Mouse (Mus musculus) heart, embryonic 12.5 days (tissue): ENCODE results near the gene Dio1. TPM values are rescaled to one million over a fixed set of nuclear protein-coding genes. Genes with fewer than 3 reads are reported as not detected.

Experiments used
- ATAC-seq: fragments of 200-750 bp; cut with Nextera tagmentation; 2 replicates; pipeline ENCODE4 v1.8.0; 2017; ENCODE audit warnings: moderate TSS enrichment, moderate library complexity; ENCODE audit not compliant: insufficient number of reproducible peaks, low FRiP score
- H3K27ac ChIP-seq: fragments of 300-500 bp; sonication (generic); 2 replicates; pipeline ENCODE4 v1.5.1; 2016; ENCODE audit warnings: mild to moderate bottlenecking, moderate library complexity; ENCODE audit not compliant: poor library complexity, severe bottlenecking
- H3K27me3 ChIP-seq: fragments of 300-500 bp; sonication (generic); replicated peaks from 2 replicates; pipeline ENCODE4 v1.6.1; 2016; ENCODE audit warnings: mild to moderate bottlenecking, moderate library complexity
- H3K36me3 ChIP-seq: fragments of 300-500 bp; sonication (generic); 2 replicates; pipeline ENCODE4 v1.6.1; 2016; ENCODE audit warnings: mild to moderate bottlenecking, moderate library complexity
- H3K4me1 ChIP-seq: fragments of 300-500 bp; sonication (generic); replicated peaks from 2 replicates; pipeline ENCODE4 v1.6.1; 2016; ENCODE audit warnings: mild to moderate bottlenecking
- H3K4me2 ChIP-seq: fragments of 300-500 bp; sonication (generic); 2 replicates; pipeline ENCODE4 v1.6.1; 2016; ENCODE audit warnings: mild to moderate bottlenecking, moderate library complexity
- H3K4me3 ChIP-seq: fragments of 300-500 bp; sonication (generic); 2 replicates; pipeline ENCODE4 v1.5.1; 2016; ENCODE audit warnings: mild to moderate bottlenecking
- H3K9ac ChIP-seq: fragments of 300-500 bp; sonication (generic); 2 replicates; pipeline ENCODE4 v1.6.1; 2016; ENCODE audit warnings: mild to moderate bottlenecking, moderate library complexity
- H3K9me3 ChIP-seq: fragments of 300-500 bp; sonication (generic); replicated peaks from 2 replicates; pipeline ENCODE4 v1.6.1; 2016; ENCODE audit warnings: mild to moderate bottlenecking, moderate library complexity
- WGBS: fragments of 180-500 bp; shearing (Covaris S2); methylation state at CpG from one replicate; pipeline ENCODE4 v1.1.7; 2016; 5-methylcytosine and 5-hydroxymethylcytosine counted together
- polyA plus RNA-seq: library from polyadenylated mRNA; unstranded; fragments of >200 nt; fragmentation: Nextera tagmentation; extraction: Ambion mirVana; gene quantifications from 2 replicates; pipeline ENCODE4 v1.2.1, GENCODE M21; 2016

The Dio1 gene
- polyA plus RNA-seq, 1 experiment from 2014 or later = not detected

DNA sequence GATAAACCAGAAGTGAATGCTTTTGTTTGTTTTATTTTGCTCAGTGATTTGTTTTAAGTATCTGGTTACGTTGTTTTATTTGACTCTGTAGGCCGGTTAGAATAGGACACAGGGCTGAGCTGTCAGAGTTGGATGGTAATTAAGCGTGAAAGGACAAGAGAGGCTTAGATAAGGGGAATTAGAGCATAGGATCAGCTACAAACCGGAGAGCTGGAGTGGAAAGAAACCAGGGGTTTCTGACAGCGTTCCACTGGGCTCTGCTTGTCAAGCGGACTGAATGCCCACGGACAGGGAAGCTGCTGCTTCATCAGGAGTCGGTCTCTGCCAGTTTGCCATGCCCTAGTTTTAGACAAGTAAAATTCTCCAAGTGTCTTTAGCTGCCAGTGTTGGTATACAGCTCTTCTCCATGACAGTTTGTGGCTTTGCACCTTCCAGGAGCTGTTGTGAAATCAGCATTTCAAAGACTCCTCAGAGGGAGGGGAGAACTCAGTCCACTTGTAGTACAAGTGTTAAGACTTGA lies 28.7 kb downstream of the Dio1 start:
- no peaks in the 10 kb centered on the region for H3K27me3 ChIP-seq

DNA sequence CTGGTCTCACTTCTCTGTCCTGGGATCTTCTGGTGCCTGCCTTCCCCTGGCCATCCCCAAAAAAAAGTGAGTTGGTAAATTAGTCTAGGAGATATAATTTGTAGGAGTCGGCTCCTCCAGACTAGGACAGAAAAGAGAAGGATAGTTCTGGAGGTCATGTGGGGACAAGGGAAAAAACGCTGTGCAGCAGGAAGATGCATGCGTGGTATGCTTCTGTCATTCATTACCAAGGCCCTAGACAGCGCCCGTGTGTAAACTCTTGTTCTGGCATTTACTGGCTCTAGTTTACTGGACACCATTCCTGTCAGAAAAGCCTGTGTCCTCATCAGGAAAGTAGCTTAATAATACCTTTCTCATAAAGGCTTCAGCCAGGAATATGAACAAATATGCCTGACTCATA lies 32.5 kb downstream of the Dio1 start:
- 62% methylated on average over 5 of the region's 5 CpGs for WGBS

More for the DNA sequence above, 28.7 kb downstream of the Dio1 start:
- Histone ChIP-seq H3K36me3 (peaks cover 14% of the 10 kb centered on the region), H3K4me3 (no peak overlapping the region), H3K27ac (no peak overlapping the region), H3K9ac (no peak overlapping the region; the same call in 1 of the 2 replicates), H3K4me1 (0 out of 2 replicates have a peak, but pooled peaks cover 7% of the 10 kb centered on the region), H3K9me3 (no peaks in the 10 kb centered on the region), H3K4me2 (0 out of 2 replicates have a peak overlapping the region, but pooled peaks have one; percentile 6)
- ATAC-seq = no peak
- WGBS = 20% methylated on average over 8 of the region's 8 CpGs

DNA sequence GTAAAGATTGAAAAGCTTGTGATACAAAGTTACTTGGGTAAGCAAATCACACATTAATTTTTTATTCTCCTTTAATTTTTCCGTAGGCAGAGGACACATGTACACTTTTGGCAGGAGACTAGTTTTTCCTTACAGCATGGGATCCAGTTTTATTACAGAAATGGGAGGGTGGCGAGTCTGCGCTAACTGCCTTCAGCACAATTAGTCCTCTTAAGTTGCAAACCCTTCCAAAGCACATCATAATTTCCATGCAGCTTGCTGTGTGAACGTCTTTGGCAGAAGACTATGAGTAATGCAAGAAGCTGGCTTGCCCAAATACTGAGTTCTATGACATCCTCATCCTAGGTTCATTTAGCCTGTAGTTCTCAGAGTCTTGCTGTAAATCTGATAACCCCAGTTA lies 33.3 kb downstream of the Dio1 start:
- H3K4me1 ChIP-seq = 0 out of 2 replicates have a peak, but pooled peaks cover 6% of the 10 kb centered on the region
- no peaks in the 10 kb centered on the region for H3K36me3 ChIP-seq
- no peak overlapping the region for H3K9ac ChIP-seq
- H3K4me3 ChIP-seq = no peak overlapping the region
- no peaks in the 10 kb centered on the region for H3K9me3 ChIP-seq
- ATAC-seq = no peak
- 78% methylated on average over 4 of the region's 4 CpGs for WGBS
- no peak overlapping the region for H3K27ac ChIP-seq
- H3K27me3 ChIP-seq = no peaks in the 10 kb centered on the region
- H3K4me2 ChIP-seq = no peak overlapping the region

More for the DNA sequence above, 32.5 kb downstream of the Dio1 start:
- Histone ChIP-seq H3K4me2 (no peak overlapping the region), H3K4me1 (0 out of 2 replicates have a peak, but pooled peaks cover 7% of the 10 kb centered on the region), H3K9me3 (no peaks in the 10 kb centered on the region), H3K9ac (no peak overlapping the region), H3K27me3 (no peaks in the 10 kb centered on the region), H3K36me3 (no peaks in the 10 kb centered on the region), H3K4me3 (no peak overlapping the region), H3K27ac (no peak overlapping the region)
- no peak for ATAC-seq

DNA sequence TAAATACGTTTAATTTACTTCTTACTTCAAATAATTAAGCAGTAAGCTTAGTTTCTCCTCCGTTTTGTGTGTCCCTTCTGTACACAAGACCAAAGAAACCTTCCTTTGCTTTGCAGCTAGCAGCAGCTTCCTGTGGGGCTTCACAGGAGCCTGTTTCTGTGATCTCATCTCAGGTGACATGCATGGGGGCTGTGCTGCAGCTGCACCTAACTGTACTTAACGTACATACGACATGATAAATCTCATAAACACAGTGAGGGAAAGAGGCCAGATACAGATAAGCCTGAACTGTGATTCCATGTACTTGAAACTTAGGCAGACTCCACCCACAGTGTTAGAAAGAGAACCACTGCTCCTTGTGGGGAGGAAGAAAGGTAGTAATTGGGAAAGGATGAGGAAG lies 47.0 kb downstream of the Dio1 start:
- no peak overlapping the region for H3K9ac ChIP-seq
- peaks cover 2% of the 10 kb centered on the region; the same call in 1 of the 2 replicates for H3K9me3 ChIP-seq
- H3K4me1 ChIP-seq = peaks cover 3% of the 10 kb centered on the region; the same call in 1 of the 2 replicates
- H3K36me3 ChIP-seq = peaks cover 11% of the 10 kb centered on the region
- no peak overlapping the region for H3K4me3 ChIP-seq
- WGBS = 36% methylated on average over 4 of the region's 4 CpGs
- H3K4me2 ChIP-seq = no peak overlapping the region
- no peak for ATAC-seq
- no peaks in the 10 kb centered on the region for H3K27me3 ChIP-seq
- H3K27ac ChIP-seq = no peak overlapping the region

DNA sequence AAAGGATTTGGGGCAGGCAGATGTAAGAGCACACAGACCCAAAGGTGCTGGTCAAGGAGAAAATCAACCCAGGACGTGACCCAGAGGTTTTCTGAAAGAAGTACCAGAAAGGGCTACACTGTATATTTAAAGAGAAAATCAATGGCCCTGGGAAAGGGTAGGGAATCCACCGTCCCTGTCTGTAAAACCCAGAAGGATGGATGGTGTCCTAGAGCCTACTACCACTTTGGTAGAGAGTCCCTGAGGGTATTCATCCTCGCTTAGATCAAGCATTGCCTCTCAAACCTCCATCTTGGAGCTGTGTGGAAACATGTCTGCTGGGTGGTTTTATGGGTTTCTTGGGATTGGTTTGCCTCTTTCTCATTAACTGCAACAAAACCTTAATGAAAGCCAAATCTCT lies 52.6 kb downstream of the Dio1 start:
- H3K36me3 ChIP-seq = no peaks in the 10 kb centered on the region
- H3K27ac ChIP-seq = 0 out of 2 replicates have a peak overlapping the region, but pooled peaks have one; percentile 85
- no peaks in the 10 kb centered on the region for H3K27me3 ChIP-seq
- ATAC-seq = no peak
- peak overlapping the region; percentile 82 for H3K9ac ChIP-seq
- peak overlapping the region; percentile 78 for H3K4me3 ChIP-seq
- peak overlapping the region; percentile 91 for H3K4me2 ChIP-seq
- 27% methylated on average over 3 of the region's 3 CpGs for WGBS
- peaks cover 32% of the 10 kb centered on the region for H3K4me1 ChIP-seq
- H3K9me3 ChIP-seq = no peaks in the 10 kb centered on the region

DNA sequence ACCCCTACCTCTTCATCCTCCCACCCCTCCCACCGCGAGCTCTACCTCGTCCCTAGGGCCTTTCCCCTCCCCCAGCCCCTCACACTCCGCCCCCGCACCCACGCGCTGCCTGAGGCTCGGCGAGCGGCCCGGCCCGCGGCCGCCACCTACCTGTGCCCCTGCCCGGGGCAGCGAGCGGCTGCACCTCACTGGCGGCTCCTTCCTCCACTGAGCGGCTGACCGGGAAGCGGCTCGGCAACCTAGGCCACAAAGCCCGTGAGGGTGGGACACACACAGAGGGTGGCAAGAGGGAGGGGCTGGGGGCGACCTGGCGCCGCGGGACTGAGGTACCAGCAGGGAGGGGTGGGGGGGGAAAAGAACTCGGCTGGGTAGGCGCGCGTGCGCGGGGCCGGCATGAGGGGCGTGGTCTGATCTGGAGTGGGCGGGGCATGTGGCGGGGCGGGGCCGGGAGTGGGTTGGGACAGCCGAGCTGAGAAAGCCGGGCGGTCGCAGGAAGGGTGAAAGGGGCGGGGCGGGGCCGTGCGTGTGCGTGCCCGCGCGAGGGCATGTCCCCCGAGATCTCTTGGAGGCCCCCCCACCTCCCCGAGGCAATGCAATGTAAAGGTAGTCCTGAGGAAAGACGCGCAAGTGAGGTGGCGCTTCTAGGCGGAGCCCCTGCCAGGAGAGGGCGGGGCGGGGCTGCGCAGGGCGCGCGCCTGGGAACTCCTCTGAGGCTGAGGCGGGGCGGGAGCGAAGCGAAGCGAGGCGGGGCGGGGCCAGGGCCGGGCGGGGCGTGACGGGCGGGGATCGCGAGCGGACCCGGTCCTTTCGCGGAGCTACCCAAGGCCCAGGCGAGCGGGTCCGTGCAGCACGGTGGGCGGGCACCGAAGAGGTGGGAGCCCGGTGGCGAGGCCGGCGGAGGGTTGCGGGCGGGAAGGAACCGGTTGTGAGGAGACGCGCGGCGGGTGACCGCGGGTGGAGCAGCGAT lies 53.6 kb downstream of the Dio1 start, which contains the start of the genes Lrrc42 and Hspb11:
TSS of gene Lrrc42 (minus strand) at position 408 of the 967 bp plus-strand sequence.
TSS of gene Hspb11 (plus strand) at position 469 of the 967 bp plus-strand sequence.
- Histone ChIP-seq H3K4me3 (peak within 1 kb of the TSS; percentile 78), H3K27ac (peak within 1 kb of the TSS; percentile 85), H3K4me1 (peaks cover 40% of the 10 kb centered on the region), H3K27me3 (no peaks in the 10 kb centered on the region), H3K9ac (peak within 1 kb of the TSS; percentile 82), H3K9me3 (no peaks in the 10 kb centered on the region), H3K36me3 (no peaks in the 10 kb centered on the region), H3K4me2 (peak within 1 kb of the TSS; percentile 91)
- ATAC-seq = peak; percentile 96
- under 1% methylated on average over 94 of the region's 101 CpGs for WGBS

DNA sequence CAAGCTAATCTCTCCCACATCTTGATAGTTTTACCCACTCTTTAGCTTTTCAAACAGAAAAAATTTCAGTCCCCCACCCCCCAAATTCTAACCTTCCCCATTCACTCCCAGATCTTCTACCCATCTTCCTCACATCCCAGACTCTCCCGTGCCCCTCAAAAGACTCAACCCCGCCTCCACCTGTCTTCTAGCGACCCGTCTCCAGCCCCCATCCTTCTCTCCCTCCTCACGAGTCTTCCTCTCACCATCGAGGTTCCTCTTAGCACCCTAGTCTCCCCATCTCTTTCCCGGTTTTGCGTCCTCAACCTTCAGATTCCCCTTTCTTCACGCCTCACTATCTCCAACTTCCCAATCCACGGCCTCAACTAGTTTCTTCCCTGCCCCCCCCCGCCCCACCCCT lies 54.4 kb downstream of the Dio1 start:
- Histone ChIP-seq H3K27ac (peak overlapping the region; percentile 85), H3K27me3 (no peaks in the 10 kb centered on the region), H3K4me1 (peaks cover 43% of the 10 kb centered on the region), H3K9me3 (no peaks in the 10 kb centered on the region), H3K4me3 (peak overlapping the region; percentile 78), H3K9ac (peak overlapping the region; percentile 82), H3K4me2 (peak overlapping the region; percentile 91), H3K36me3 (no peaks in the 10 kb centered on the region)
- WGBS = 2% methylated on average over 11 of the region's 11 CpGs
- ATAC-seq = no peak

DNA sequence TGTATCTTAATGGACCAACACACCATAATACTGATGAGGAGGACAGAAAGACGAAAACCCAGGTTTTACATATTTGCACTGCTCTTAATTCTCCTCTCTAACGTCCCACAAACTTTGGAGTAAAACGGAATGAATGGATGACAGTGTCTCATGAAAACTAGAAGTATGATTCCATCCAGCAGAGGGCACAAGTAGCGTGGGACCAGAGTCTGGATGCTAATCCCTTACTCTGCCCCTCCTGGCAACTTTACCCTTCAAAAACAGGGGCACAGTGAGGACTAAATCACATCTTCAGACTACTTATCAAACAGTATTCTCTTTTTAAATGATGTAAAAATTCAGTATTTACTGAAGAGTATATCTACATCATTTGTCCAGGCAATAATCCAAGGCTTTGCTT lies 56.5 kb downstream of the Dio1 start:
- Histone ChIP-seq H3K36me3 (no peaks in the 10 kb centered on the region), H3K4me1 (peaks cover 56% of the 10 kb centered on the region), H3K4me2 (no peak overlapping the region), H3K9me3 (no peaks in the 10 kb centered on the region), H3K4me3 (no peak overlapping the region), H3K27me3 (no peaks in the 10 kb centered on the region), H3K27ac (no peak overlapping the region), H3K9ac (no peak overlapping the region)
- ATAC-seq = no peak
- 22% methylated on average over 4 of the region's 4 CpGs for WGBS

DNA sequence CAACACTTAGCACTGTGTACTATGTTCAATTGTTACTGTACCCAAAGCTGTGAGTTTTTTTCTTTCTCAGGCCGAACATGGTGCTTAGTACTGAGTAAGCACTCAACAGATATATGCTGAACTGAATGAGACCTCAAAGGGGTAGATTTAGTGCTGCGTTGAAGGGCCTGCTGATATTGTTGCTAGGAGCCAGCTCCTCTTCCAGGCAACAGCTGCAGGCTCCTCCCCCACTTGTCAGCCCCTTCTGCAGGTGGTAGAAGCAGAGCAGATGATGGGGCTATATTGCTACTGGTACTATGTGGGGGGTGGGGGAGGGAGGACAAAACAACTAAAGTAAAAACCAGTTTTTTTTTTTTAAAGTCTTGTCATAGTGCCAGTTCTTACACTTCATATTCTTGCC lies 57.5 kb downstream of the Dio1 start:
- H3K4me2 ChIP-seq = peak overlapping the region; percentile 7; the same call in 1 of the 2 replicates
- no peak overlapping the region for H3K9ac ChIP-seq
- H3K36me3 ChIP-seq = 0 out of 2 replicates have a peak, but pooled peaks cover 5% of the 10 kb centered on the region
- peaks cover 60% of the 10 kb centered on the region for H3K4me1 ChIP-seq
- ATAC-seq = no peak
- H3K4me3 ChIP-seq = no peak overlapping the region
- no peaks in the 10 kb centered on the region for H3K9me3 ChIP-seq
- peak overlapping the region; percentile 44 for H3K27ac ChIP-seq
- 21% methylated on average over 2 of the region's 2 CpGs for WGBS
- no peaks in the 10 kb centered on the region for H3K27me3 ChIP-seq

DNA sequence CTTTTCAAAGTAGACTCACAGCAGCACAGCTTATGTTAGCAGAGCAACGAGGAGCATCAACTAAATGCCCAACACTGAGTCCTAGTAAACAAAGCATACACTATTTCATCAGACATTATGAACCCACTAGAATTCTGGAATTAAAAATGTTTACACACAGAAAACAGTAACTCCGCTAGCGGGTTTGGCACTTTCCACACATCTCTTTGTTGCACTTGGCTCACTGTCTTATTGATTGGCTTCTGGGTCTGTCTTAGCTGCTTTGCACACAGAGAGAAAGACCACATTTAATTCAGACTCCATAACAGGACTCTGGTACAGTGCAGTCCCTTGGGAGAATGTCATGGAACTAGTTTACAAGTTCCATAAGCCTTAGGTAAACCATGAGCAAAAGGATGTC lies 58.9 kb downstream of the Dio1 start:
- no peak overlapping the region for H3K27ac ChIP-seq
- no peak overlapping the region for H3K4me3 ChIP-seq
- H3K4me1 ChIP-seq = peaks cover 67% of the 10 kb centered on the region
- 90% methylated on average over 3 of the region's 3 CpGs for WGBS
- no peaks in the 10 kb centered on the region for H3K9me3 ChIP-seq
- H3K9ac ChIP-seq = no peak overlapping the region
- no peak overlapping the region for H3K4me2 ChIP-seq
- H3K36me3 ChIP-seq = peaks cover 7% of the 10 kb centered on the region
- no peaks in the 10 kb centered on the region for H3K27me3 ChIP-seq
- ATAC-seq = no peak

DNA sequence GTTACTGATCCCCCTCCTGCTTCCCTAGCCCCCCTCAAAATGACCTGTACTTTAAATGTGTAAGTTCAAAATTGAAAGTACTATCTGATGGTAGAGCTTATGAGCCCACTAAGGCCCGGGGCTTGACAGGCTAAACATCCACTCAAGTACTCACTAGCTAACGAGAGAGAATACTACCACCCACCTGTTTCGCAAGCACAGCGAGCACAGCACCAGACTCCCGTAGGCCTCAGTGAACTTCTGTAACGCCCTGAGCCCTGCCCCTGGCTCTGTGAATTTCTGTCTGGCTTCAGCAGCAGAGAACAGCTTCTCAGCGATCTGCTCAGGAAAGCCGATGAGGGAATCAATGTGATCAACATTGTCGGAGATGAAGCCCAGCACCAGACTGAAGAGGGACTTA lies 59.9 kb downstream of the Dio1 start:
- no peak for ATAC-seq
- Histone ChIP-seq H3K27ac (no peak overlapping the region), H3K27me3 (no peaks in the 10 kb centered on the region), H3K4me2 (no peak overlapping the region), H3K4me3 (no peak overlapping the region), H3K9ac (no peak overlapping the region), H3K36me3 (peaks cover 13% of the 10 kb centered on the region), H3K9me3 (no peaks in the 10 kb centered on the region), H3K4me1 (peaks cover 64% of the 10 kb centered on the region)
- 69% methylated on average over 9 of the region's 9 CpGs for WGBS
